Mouse (Mus musculus): ENCODE data around the gene Adamts2. TPM values are rescaled to one million over a fixed set of nuclear protein-coding genes. Genes with fewer than 3 reads are reported as not detected.

Gene Adamts2
- polyA plus RNA-seq, 1 experiment from 2014 or later: 11.7 TPM

DNA sequence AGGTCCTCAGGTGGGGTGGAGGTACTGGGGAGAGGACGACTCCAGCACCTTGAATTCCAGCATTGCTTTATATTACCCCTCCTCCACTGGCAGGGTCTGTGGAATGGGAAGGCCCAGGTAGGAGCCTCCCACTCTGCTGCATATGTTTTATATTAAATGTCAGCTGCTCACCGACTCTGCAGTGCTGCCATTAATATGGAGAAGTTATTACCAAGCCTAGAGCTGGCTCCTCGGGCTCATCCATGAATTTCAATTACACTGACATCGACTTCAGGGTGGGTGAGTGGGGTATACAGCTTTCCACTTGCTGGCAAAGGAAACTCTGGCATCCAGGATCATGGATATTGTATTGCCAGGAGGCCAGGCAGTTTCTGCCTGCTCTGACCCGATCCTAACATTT lies 9.3 kb downstream of the Adamts2 start:
- Histone ChIP-seq H3K36me3 (ENCODE audit: control insufficient read depth, insufficient read depth, low read length) (no peaks in the 10 kb centered on the region; the same call in 1 of the 2 replicates), H3K9ac (replicated peaks; ENCODE audit: low read depth, low read length) (no peak overlapping the region), H3K4me3 (ENCODE audit: low read depth, low read length) (no peak overlapping the region), H3K27ac (ENCODE audit: low read length) (no peak overlapping the region), H3K4me2 (replicated peaks; ENCODE audit: low read depth, low read length) (no peak overlapping the region), H3K4me1 (ENCODE audit: control insufficient read depth, insufficient read depth, low read length) (no peaks in the 10 kb centered on the region), H3K9me3 (ENCODE audit: control insufficient read depth, low read depth, low read length) (no peaks in the 10 kb centered on the region), H3K27me3 (ENCODE audit: control insufficient read depth, insufficient read depth, low read length) (no peaks in the 10 kb centered on the region)
- 54% methylated on average over 5 of the region's 5 CpGs for WGBS
- ATAC-seq (ENCODE audit: insufficient number of reproducible peaks, insufficient read depth, low FRiP score, low read depth): no peak

DNA sequence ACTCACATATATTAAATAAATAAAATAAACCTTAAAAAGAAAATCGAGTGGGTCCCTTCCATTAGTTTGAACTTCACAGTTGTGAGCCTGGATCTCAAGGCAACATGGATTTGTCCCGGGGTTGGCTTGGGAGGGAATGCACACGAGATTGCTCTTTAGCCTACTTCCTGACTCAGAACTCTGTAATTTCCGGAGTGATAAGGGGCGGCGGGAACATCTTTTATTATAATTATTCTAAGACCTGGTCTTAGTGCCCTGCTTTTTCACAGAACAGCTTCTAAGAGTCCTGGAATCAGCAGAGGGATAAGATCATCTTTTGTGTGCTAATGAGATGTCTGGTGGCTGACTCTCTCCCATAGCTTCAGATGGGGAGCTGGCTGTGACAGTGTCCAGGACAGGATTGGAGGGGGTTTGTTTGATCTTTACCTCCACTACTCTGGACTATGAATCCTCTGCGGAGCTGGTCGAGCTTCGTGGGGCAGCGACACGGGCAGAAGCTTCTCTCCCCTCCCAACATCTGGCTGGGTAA lies 15.2 kb downstream of the Adamts2 start:
- H3K9me3 ChIP-seq (ENCODE audit: control insufficient read depth, low read depth, low read length): no peaks in the 10 kb centered on the region
- H3K4me2 ChIP-seq (replicated peaks; ENCODE audit: low read depth, low read length): no peak overlapping the region
- H3K4me3 ChIP-seq (ENCODE audit: low read depth, low read length): no peak overlapping the region
- ATAC-seq (ENCODE audit: insufficient number of reproducible peaks, insufficient read depth, low FRiP score, low read depth): no peak
- no peaks in the 10 kb centered on the region for H3K36me3 ChIP-seq (ENCODE audit: control insufficient read depth, insufficient read depth, low read length)
- H3K27ac ChIP-seq (ENCODE audit: low read length): no peak overlapping the region
- H3K4me1 ChIP-seq (ENCODE audit: control insufficient read depth, insufficient read depth, low read length): peaks cover 9% of the 10 kb centered on the region; the same call in 1 of the 2 replicates
- H3K9ac ChIP-seq (replicated peaks; ENCODE audit: low read depth, low read length): no peak overlapping the region
- WGBS: 80% methylated on average over 11 of the region's 11 CpGs
- H3K27me3 ChIP-seq (ENCODE audit: control insufficient read depth, insufficient read depth, low read length): no peaks in the 10 kb centered on the region

DNA sequence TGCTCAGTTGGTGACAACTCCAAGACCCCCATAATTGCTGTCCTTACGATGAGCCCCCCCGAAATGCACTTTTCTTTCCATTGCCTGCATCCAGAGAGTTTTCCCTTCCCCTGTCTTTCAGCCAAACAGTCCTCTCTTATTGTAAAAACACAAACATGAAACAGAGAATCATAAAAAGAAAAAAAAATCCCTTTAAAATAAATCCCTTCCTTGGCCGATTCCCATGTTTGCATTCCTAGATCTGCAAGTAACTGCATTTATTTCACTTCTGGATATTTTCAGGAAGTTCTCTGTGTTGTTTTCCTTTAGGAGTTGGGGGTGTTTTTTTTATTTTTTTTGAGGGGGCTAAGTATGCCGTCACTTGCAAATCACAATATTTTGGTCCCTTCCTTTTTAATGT lies 19.0 kb downstream of the Adamts2 start:
- no peak overlapping the region for H3K4me2 ChIP-seq (replicated peaks; ENCODE audit: low read depth, low read length)
- peak overlapping the region; percentile 84 for H3K27ac ChIP-seq (ENCODE audit: low read length)
- WGBS: 72% methylated on average over 4 of the region's 4 CpGs
- H3K27me3 ChIP-seq (ENCODE audit: control insufficient read depth, insufficient read depth, low read length): no peaks in the 10 kb centered on the region
- H3K4me1 ChIP-seq (ENCODE audit: control insufficient read depth, insufficient read depth, low read length): peaks cover 28% of the 10 kb centered on the region
- no peaks in the 10 kb centered on the region for H3K9me3 ChIP-seq (ENCODE audit: control insufficient read depth, low read depth, low read length)
- H3K9ac ChIP-seq (replicated peaks; ENCODE audit: low read depth, low read length): no peak overlapping the region
- ATAC-seq (ENCODE audit: insufficient number of reproducible peaks, insufficient read depth, low FRiP score, low read depth): no peak
- H3K36me3 ChIP-seq (ENCODE audit: control insufficient read depth, insufficient read depth, low read length): no peaks in the 10 kb centered on the region
- H3K4me3 ChIP-seq (ENCODE audit: low read depth, low read length): no peak overlapping the region

DNA sequence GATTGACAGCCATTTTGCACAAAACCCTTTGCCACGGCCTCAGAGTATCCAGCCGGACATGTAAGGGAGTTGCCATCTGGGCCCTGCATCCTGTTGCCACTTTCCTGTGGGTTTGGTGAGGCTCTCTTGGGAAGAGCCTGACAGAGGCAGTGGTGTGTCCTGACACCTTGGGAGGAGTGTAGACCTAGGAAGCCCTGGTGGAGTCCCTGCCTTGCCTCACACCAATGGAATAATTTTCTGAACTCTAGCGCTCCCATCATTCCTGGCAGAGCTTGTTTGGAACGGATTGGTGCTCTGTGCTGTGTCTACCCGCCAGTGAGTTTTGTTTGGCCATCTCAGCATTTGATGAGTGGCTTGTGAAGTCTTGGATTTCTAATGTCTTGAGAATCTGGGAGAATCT lies 19.5 kb downstream of the Adamts2 start:
- no peaks in the 10 kb centered on the region for H3K27me3 ChIP-seq (ENCODE audit: control insufficient read depth, insufficient read depth, low read length)
- no peak overlapping the region for H3K9ac ChIP-seq (replicated peaks; ENCODE audit: low read depth, low read length)
- no peak for ATAC-seq (ENCODE audit: insufficient number of reproducible peaks, insufficient read depth, low FRiP score, low read depth)
- no peaks in the 10 kb centered on the region for H3K9me3 ChIP-seq (ENCODE audit: control insufficient read depth, low read depth, low read length)
- peaks cover 28% of the 10 kb centered on the region for H3K4me1 ChIP-seq (ENCODE audit: control insufficient read depth, insufficient read depth, low read length)
- H3K4me3 ChIP-seq (ENCODE audit: low read depth, low read length): no peak overlapping the region
- 61% methylated on average over 5 of the region's 5 CpGs for WGBS
- no peaks in the 10 kb centered on the region for H3K36me3 ChIP-seq (ENCODE audit: control insufficient read depth, insufficient read depth, low read length)
- H3K4me2 ChIP-seq (replicated peaks; ENCODE audit: low read depth, low read length): no peak overlapping the region
- peak overlapping the region; percentile 84 for H3K27ac ChIP-seq (ENCODE audit: low read length)

DNA sequence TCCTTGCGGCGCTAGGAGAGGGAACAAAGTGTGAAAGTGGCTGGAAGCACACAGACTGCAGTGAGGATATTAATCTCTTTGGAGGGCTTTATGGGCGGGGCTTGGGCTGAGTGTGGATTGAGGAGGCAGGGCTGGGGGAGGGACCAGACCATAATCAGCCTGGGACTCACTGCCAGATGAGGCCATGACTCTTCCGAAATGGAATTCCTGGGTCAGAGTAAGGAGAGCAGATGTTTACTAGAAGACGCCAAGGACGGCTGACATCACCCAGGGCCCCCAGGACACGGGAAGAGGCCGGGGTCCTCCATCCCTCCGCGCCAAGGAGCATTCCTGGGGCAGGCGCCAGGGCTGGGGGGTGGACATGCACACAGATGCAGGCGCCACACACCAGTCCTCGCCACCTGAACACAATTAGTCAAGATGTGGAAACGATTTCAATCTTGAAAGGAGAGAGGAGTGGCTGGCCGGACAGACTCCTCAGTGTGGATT lies 20.4 kb downstream of the Adamts2 start:
- peaks cover 28% of the 10 kb centered on the region for H3K4me1 ChIP-seq (ENCODE audit: control insufficient read depth, insufficient read depth, low read length)
- H3K9me3 ChIP-seq (ENCODE audit: control insufficient read depth, low read depth, low read length): no peaks in the 10 kb centered on the region
- no peak overlapping the region for H3K9ac ChIP-seq (replicated peaks; ENCODE audit: low read depth, low read length)
- H3K27ac ChIP-seq (ENCODE audit: low read length): peak overlapping the region; percentile 84
- WGBS: 14% methylated on average over 15 of the region's 15 CpGs
- no peaks in the 10 kb centered on the region for H3K27me3 ChIP-seq (ENCODE audit: control insufficient read depth, insufficient read depth, low read length)
- no peaks in the 10 kb centered on the region for H3K36me3 ChIP-seq (ENCODE audit: control insufficient read depth, insufficient read depth, low read length)
- no peak overlapping the region; the same call in 1 of the 2 replicates for H3K4me3 ChIP-seq (ENCODE audit: low read depth, low read length)
- peak overlapping the region; percentile 31; the same call in 1 of the 2 replicates for H3K4me2 ChIP-seq (replicated peaks; ENCODE audit: low read depth, low read length)
- peak; percentile 86 for ATAC-seq (ENCODE audit: insufficient number of reproducible peaks, insufficient read depth, low FRiP score, low read depth)

DNA sequence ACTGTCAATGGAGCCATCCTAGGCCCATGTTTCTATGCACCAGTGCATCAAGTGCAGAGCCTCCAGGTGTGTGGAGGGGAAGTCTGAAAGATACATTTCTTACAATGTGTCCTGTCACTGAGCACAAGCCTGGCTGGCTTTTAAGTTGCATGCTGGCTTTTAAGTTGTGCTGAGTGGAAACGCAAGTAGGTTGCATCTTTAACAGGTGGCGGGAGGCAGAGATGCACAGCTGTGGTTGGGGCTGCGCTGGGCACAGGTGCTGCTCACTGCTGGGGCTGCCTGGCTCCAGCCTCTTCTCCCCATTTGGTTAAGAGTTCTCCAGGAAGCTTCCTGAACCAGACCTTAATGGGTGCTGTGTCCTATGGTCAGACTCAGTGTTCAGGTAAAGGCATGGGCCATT lies 21.9 kb downstream of the Adamts2 start:
- Histone ChIP-seq H3K9ac (replicated peaks; ENCODE audit: low read depth, low read length) (no peak overlapping the region), H3K9me3 (ENCODE audit: control insufficient read depth, low read depth, low read length) (no peaks in the 10 kb centered on the region), H3K4me3 (ENCODE audit: low read depth, low read length) (no peak overlapping the region), H3K36me3 (ENCODE audit: control insufficient read depth, insufficient read depth, low read length) (no peaks in the 10 kb centered on the region), H3K27ac (ENCODE audit: low read length) (no peak overlapping the region), H3K4me2 (replicated peaks; ENCODE audit: low read depth, low read length) (no peak overlapping the region), H3K27me3 (ENCODE audit: control insufficient read depth, insufficient read depth, low read length) (no peaks in the 10 kb centered on the region), H3K4me1 (ENCODE audit: control insufficient read depth, insufficient read depth, low read length) (peaks cover 28% of the 10 kb centered on the region)
- no peak for ATAC-seq (ENCODE audit: insufficient number of reproducible peaks, insufficient read depth, low FRiP score, low read depth)
- 87% methylated on average over 3 of the region's 3 CpGs for WGBS

DNA sequence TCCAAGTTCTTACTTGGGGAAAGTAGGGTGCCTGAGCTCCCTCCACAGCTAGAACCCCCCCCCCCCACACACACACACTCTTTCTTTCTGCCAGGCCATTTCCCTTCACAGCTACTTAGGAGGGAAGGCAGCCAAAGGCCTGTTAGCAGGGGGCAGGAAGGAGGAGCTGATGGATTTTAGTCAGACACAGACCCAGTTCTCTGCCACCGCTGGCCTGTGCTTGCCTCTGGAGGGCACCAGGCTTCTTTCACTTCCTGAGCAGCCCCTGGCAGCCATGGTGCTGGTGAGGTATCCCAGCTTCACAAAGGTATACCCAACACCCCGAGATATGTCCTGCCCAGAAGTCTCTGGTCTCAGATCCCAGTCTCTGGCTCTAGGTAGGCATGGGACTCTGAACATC lies 22.4 kb downstream of the Adamts2 start:
- Histone ChIP-seq H3K4me2 (replicated peaks; ENCODE audit: low read depth, low read length) (no peak overlapping the region), H3K27ac (ENCODE audit: low read length) (no peak overlapping the region), H3K9ac (replicated peaks; ENCODE audit: low read depth, low read length) (no peak overlapping the region), H3K9me3 (ENCODE audit: control insufficient read depth, low read depth, low read length) (no peaks in the 10 kb centered on the region), H3K4me1 (ENCODE audit: control insufficient read depth, insufficient read depth, low read length) (peaks cover 28% of the 10 kb centered on the region), H3K27me3 (ENCODE audit: control insufficient read depth, insufficient read depth, low read length) (no peaks in the 10 kb centered on the region), H3K36me3 (ENCODE audit: control insufficient read depth, insufficient read depth, low read length) (no peaks in the 10 kb centered on the region), H3K4me3 (ENCODE audit: low read depth, low read length) (no peak overlapping the region)
- WGBS: 40% methylated on average over 2 of the region's 2 CpGs
- ATAC-seq (ENCODE audit: insufficient number of reproducible peaks, insufficient read depth, low FRiP score, low read depth): no peak

DNA sequence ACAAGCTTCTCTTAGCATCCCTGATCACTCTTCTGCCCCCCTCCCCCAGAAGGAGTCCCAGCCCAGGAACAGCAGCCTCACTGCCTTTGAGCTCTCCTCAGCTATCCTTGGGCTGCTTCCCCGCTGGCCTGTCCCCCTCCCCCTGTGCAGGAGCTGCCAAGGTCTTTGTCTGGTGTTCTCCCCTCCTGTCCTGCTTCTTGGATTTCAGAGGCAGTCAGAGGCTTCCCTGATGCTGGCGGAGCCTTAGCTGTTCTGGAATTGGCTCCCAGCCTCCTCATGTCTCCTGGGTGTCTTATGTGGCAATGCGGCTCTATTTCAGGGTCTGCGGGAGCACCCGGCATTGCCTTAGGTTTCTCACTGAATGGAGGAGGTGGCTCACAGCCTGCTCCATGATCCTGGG lies 22.8 kb downstream of the Adamts2 start:
- Histone ChIP-seq H3K9ac (replicated peaks; ENCODE audit: low read depth, low read length) (no peak overlapping the region), H3K36me3 (ENCODE audit: control insufficient read depth, insufficient read depth, low read length) (no peaks in the 10 kb centered on the region), H3K9me3 (ENCODE audit: control insufficient read depth, low read depth, low read length) (no peaks in the 10 kb centered on the region), H3K4me2 (replicated peaks; ENCODE audit: low read depth, low read length) (no peak overlapping the region), H3K27ac (ENCODE audit: low read length) (no peak overlapping the region), H3K4me1 (ENCODE audit: control insufficient read depth, insufficient read depth, low read length) (peaks cover 28% of the 10 kb centered on the region), H3K27me3 (ENCODE audit: control insufficient read depth, insufficient read depth, low read length) (no peaks in the 10 kb centered on the region), H3K4me3 (ENCODE audit: low read depth, low read length) (no peak overlapping the region)
- ATAC-seq (ENCODE audit: insufficient number of reproducible peaks, insufficient read depth, low FRiP score, low read depth): no peak
- WGBS: 67% methylated on average over 5 of the region's 5 CpGs

DNA sequence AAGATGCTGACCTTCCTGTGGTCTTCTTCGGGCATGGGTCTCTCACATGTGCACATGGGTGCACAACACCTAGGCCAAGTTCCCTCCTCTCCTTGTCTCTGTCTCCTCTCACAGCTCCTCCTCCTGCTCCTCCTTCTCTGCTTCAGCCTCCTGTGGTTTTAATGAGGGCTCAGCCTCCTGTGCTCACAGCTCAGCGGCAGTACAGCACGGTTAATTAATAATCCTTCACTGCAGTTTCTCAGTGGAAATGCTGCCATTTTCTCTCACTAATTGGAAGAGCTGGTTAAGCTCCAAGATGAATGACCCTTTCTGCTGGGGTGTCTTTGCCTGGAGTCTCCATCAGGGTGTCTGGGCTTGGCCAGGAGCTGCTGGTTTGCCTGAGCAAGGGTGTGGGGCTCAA lies 27.0 kb downstream of the Adamts2 start:
- no peaks in the 10 kb centered on the region for H3K36me3 ChIP-seq (ENCODE audit: control insufficient read depth, insufficient read depth, low read length)
- no peak for ATAC-seq (ENCODE audit: insufficient number of reproducible peaks, insufficient read depth, low FRiP score, low read depth)
- H3K9me3 ChIP-seq (ENCODE audit: control insufficient read depth, low read depth, low read length): no peaks in the 10 kb centered on the region
- no peak overlapping the region for H3K9ac ChIP-seq (replicated peaks; ENCODE audit: low read depth, low read length)
- H3K4me3 ChIP-seq (ENCODE audit: low read depth, low read length): no peak overlapping the region
- H3K27me3 ChIP-seq (ENCODE audit: control insufficient read depth, insufficient read depth, low read length): no peaks in the 10 kb centered on the region
- 39% methylated on average over 3 of the region's 3 CpGs for WGBS
- no peak overlapping the region for H3K4me2 ChIP-seq (replicated peaks; ENCODE audit: low read depth, low read length)
- H3K27ac ChIP-seq (ENCODE audit: low read length): no peak overlapping the region
- H3K4me1 ChIP-seq (ENCODE audit: control insufficient read depth, insufficient read depth, low read length): peaks cover 24% of the 10 kb centered on the region; the same call in 1 of the 2 replicates

Measured in stomach, embryonic 14.5 days (tissue).